In genomic region chr5:104112511-104112910, GRCm38 (mm10) we compare ENCODE assay signal across 12 mouse cellular contexts. TPM values are rescaled to one million over a fixed set of nuclear protein-coding genes. Genes with fewer than 3 reads are reported as not detected.
A peak's percentile ranks its signal among the peaks of the same experiment; 100 is the strongest.
DNase-seq lines count a peak whose midpoint lies in the region; ATAC-seq lines count a peak whose summit lies in the region.
"Had no signal": no experiment of that assay in that cellular context is flagged by ENCODE, and none has a peak within 500 bp of the region (broad histone marks: within the 10 kb centered on the region; RNA-seq: fewer than 3 reads in every experiment).

No protein-coding gene starts in this region.

- peaks cover 47% of the 10 kb centered on the region for H3K4me1 ChIP-seq in kidney, embryonic 14.5 days (ENCODE audit: control insufficient read depth, insufficient read depth, low read length)
- peaks cover 57% of the 10 kb centered on the region for H3K4me1 ChIP-seq in embryonic facial prominence, embryonic 14.5 days (ENCODE audit: control insufficient read depth, insufficient read depth, low read length)
- peaks cover 72% of the 10 kb centered on the region for H3K4me1 ChIP-seq in hindbrain, embryonic 13.5 days (replicated peaks)
- H3K4me1 ChIP-seq in midbrain, embryonic 16.5 days (ENCODE audit: control insufficient read depth, insufficient read depth, low read length), result peaks cover 46% of the 10 kb centered on the region
- H3K4me1 ChIP-seq: liver, embryonic 15.5 days had no signal

- peak overlapping the region; percentile 35 for H3K4me2 ChIP-seq in kidney, embryonic 14.5 days (replicated peaks; ENCODE audit: low read depth, low read length)
- peak overlapping the region; percentile 48 for H3K4me2 ChIP-seq in embryonic facial prominence, embryonic 14.5 days (ENCODE audit: low read depth, low read length)
- H3K4me2 ChIP-seq in hindbrain, embryonic 13.5 days, result peak overlapping the region; percentile 49
- H3K4me2 ChIP-seq in midbrain, embryonic 16.5 days (ENCODE audit: low read length), result peak overlapping the region; percentile 31; the same call in 1 of the 2 replicates
- H3K4me2 ChIP-seq: liver, embryonic 15.5 days had no signal

- H3K9me3 ChIP-seq in kidney, embryonic 14.5 days (ENCODE audit: control insufficient read depth, low read length), result no peaks in the 10 kb centered on the region
- no peaks in the 10 kb centered on the region for H3K9me3 ChIP-seq in embryonic facial prominence, embryonic 14.5 days (ENCODE audit: control insufficient read depth, low read length)
- no peaks in the 10 kb centered on the region for H3K9me3 ChIP-seq in hindbrain, embryonic 13.5 days
- no peaks in the 10 kb centered on the region for H3K9me3 ChIP-seq in midbrain, embryonic 16.5 days (replicated peaks; ENCODE audit: control insufficient read depth, low read length, poor library complexity, severe bottlenecking)
- H3K9me3 ChIP-seq: liver, embryonic 15.5 days had no signal

- peak overlapping the region; percentile 23 for H3K4me3 ChIP-seq in kidney, embryonic 14.5 days (ENCODE audit: low read length)
- peak overlapping the region; percentile 28 for H3K4me3 ChIP-seq in embryonic facial prominence, embryonic 14.5 days (ENCODE audit: low read depth, low read length)
- H3K4me3 ChIP-seq in hindbrain, embryonic 13.5 days, result peak overlapping the region; percentile 30
- peak overlapping the region; percentile 8 for H3K4me3 ChIP-seq in midbrain, embryonic 16.5 days (ENCODE audit: low read depth, low read length)
- H3K4me3 ChIP-seq: liver, embryonic 15.5 days had no signal

- peak overlapping the region; percentile 68; the same call in 1 of the 2 replicates for H3K27ac ChIP-seq in kidney, embryonic 14.5 days (ENCODE audit: low read depth, low read length)
- peak overlapping the region; percentile 78 for H3K27ac ChIP-seq in embryonic facial prominence, embryonic 14.5 days (replicated peaks; ENCODE audit: low read depth, low read length)
- H3K27ac ChIP-seq in hindbrain, embryonic 13.5 days, result peak overlapping the region; percentile 85
- H3K27ac ChIP-seq in midbrain, embryonic 16.5 days (ENCODE audit: low read length), result peak overlapping the region; percentile 69; the same call in 1 of the 2 replicates
- H3K27ac ChIP-seq: liver, embryonic 15.5 days had no signal

- no peak for DNase-seq in kidney, postnatal 14 days
- no peak for DNase-seq in embryonic facial prominence, embryonic 14.5 days (ENCODE audit: low spot score)
- DNase-seq in frontal cortex, postnatal 25 days (ENCODE audit: low spot score in 2 of 2), result no peak
- no peak for DNase-seq in B cell, adult 2 months
- DNase-seq: right cerebral cortex, postnatal 4 days had no signal

- peak overlapping the region; percentile 44; the same call in 1 of the 2 replicates for H3K9ac ChIP-seq in kidney, embryonic 14.5 days (ENCODE audit: low read depth, low read length)
- peak overlapping the region; percentile 51 for H3K9ac ChIP-seq in embryonic facial prominence, embryonic 14.5 days (ENCODE audit: low read depth, low read length)
- H3K9ac ChIP-seq in hindbrain, embryonic 13.5 days, result peak overlapping the region; percentile 63
- peak overlapping the region; percentile 8; the same call in 1 of the 2 replicates for H3K9ac ChIP-seq in midbrain, embryonic 16.5 days (ENCODE audit: low read depth, low read length)
- H3K9ac ChIP-seq: liver, embryonic 15.5 days had no signal

- WGBS in kidney, embryonic 14.5 days, result 16% methylated on average over 5 of the region's 5 CpGs
- 18% methylated on average over 5 of the region's 5 CpGs for WGBS in embryonic facial prominence, embryonic 14.5 days
- 10% methylated on average over 5 of the region's 5 CpGs for WGBS in hindbrain, embryonic 13.5 days
- WGBS in midbrain, embryonic 16.5 days, result 36% methylated on average over 5 of the region's 5 CpGs

- no peaks in the 10 kb centered on the region for H3K36me3 ChIP-seq in kidney, embryonic 14.5 days (ENCODE audit: control insufficient read depth, insufficient read depth, low read length)
- no peaks in the 10 kb centered on the region for H3K36me3 ChIP-seq in embryonic facial prominence, embryonic 14.5 days (ENCODE audit: control insufficient read depth, insufficient read depth, low read length)
- H3K36me3 ChIP-seq in hindbrain, embryonic 13.5 days, result no peaks in the 10 kb centered on the region
- H3K36me3 ChIP-seq in midbrain, embryonic 16.5 days (ENCODE audit: control insufficient read depth, insufficient read depth, low read length), result no peaks in the 10 kb centered on the region
- H3K36me3 ChIP-seq: liver, embryonic 15.5 days had no signal

- no peaks in the 10 kb centered on the region for H3K27me3 ChIP-seq in kidney, embryonic 14.5 days (ENCODE audit: control insufficient read depth, insufficient read depth, low read length)
- no peaks in the 10 kb centered on the region for H3K27me3 ChIP-seq in embryonic facial prominence, embryonic 14.5 days (replicated peaks; ENCODE audit: control insufficient read depth, insufficient read depth, low read length)
- no peaks in the 10 kb centered on the region for H3K27me3 ChIP-seq in hindbrain, embryonic 13.5 days
- no peaks in the 10 kb centered on the region for H3K27me3 ChIP-seq in midbrain, embryonic 16.5 days (ENCODE audit: control insufficient read depth, insufficient read depth, low read depth, low read length)
- H3K27me3 ChIP-seq: liver, embryonic 15.5 days had no signal

- no peak for ATAC-seq in kidney, embryonic 14.5 days (ENCODE audit: low FRiP score, low TSS enrichment)
- ATAC-seq in embryonic facial prominence, embryonic 14.5 days (ENCODE audit: low read depth), result no peak
- no peak for ATAC-seq in hindbrain, embryonic 13.5 days (ENCODE audit: low FRiP score)
- ATAC-seq in midbrain, embryonic 16.5 days, result no peak
- ATAC-seq in granulocyte monocyte progenitor cell, adult 5-6 weeks (replicated peaks; ENCODE audit: poor library complexity, severe bottlenecking), result no peak

RNA-seq across cellular contexts. Expression of gene Sparcl1, which starts 1.0 kb away (rescaled TPM):
- polyA plus RNA-seq in kidney, embryonic 14.5 days (2014; fragmentation: Nextera tagmentation; extraction: Ambion mirVana), result 33.5 and 36.1 TPM in 2 replicates
- 108 and 117 TPM in 2 replicates for polyA plus RNA-seq in embryonic facial prominence, embryonic 14.5 days (2014; fragmentation: Nextera tagmentation; extraction: Ambion mirVana)
- 150 and 151 TPM in 2 replicates for polyA plus RNA-seq in hindbrain, embryonic 13.5 days (2015; fragmentation: Nextera tagmentation; extraction: Ambion mirVana)
- polyA plus RNA-seq in midbrain, embryonic 16.5 days (2015; fragmentation: Nextera tagmentation; extraction: Ambion mirVana), result 163 and 240 TPM in 2 replicates
- not detected in 2 replicates for total RNA-seq in granulocyte monocyte progenitor cell, adult 5-6 weeks (2014; fragmentation: Nextera tagmentation)
- not detected in 2 replicates for total RNA-seq in granulocyte monocyte progenitor cell, adult 5-6 weeks (2017)

RNA-seq across cellular contexts. Expression of gene Gm17660, which starts 35.1 kb away (rescaled TPM):
- polyA plus RNA-seq in kidney, embryonic 14.5 days (2014; fragmentation: Nextera tagmentation; extraction: Ambion mirVana), result not detected in 2 replicates
- 0.47 TPM in 1 of 2 replicates, not detected in the other for polyA plus RNA-seq in embryonic facial prominence, embryonic 14.5 days (2014; fragmentation: Nextera tagmentation; extraction: Ambion mirVana)
- not detected in 2 replicates for polyA plus RNA-seq in hindbrain, embryonic 13.5 days (2015; fragmentation: Nextera tagmentation; extraction: Ambion mirVana)
- 0.80 TPM in 1 of 2 replicates, not detected in the other for polyA plus RNA-seq in midbrain, embryonic 16.5 days (2015; fragmentation: Nextera tagmentation; extraction: Ambion mirVana)
- not detected in 2 replicates for total RNA-seq in granulocyte monocyte progenitor cell, adult 5-6 weeks (2014; fragmentation: Nextera tagmentation)
- not detected in 2 replicates for total RNA-seq in granulocyte monocyte progenitor cell, adult 5-6 weeks (2017)
- total RNA-seq: gastrocnemius, postnatal 25 days had no signal
- polyA plus RNA-seq: brain, embryonic 14.5 days; liver, embryonic 15.5 days had no signal

RNA-seq across cellular contexts. Expression of gene Dspp, which starts 58.0 kb away (rescaled TPM):
- polyA plus RNA-seq in kidney, embryonic 14.5 days (2014; fragmentation: Nextera tagmentation; extraction: Ambion mirVana), result not detected in 2 replicates
- not detected in 2 replicates for polyA plus RNA-seq in embryonic facial prominence, embryonic 14.5 days (2014; fragmentation: Nextera tagmentation; extraction: Ambion mirVana)
- not detected in 2 replicates for polyA plus RNA-seq in hindbrain, embryonic 13.5 days (2015; fragmentation: Nextera tagmentation; extraction: Ambion mirVana)
- polyA plus RNA-seq in midbrain, embryonic 16.5 days (2015; fragmentation: Nextera tagmentation; extraction: Ambion mirVana), result not detected in 2 replicates
- total RNA-seq in granulocyte monocyte progenitor cell, adult 5-6 weeks (2014; fragmentation: Nextera tagmentation), result not detected in 2 replicates
- not detected in 2 replicates for total RNA-seq in granulocyte monocyte progenitor cell, adult 5-6 weeks (2017)
- total RNA-seq: gastrocnemius, postnatal 25 days had no signal
- polyA plus RNA-seq: brain, embryonic 14.5 days; liver, embryonic 15.5 days had no signal

Comparison
In these comparisons a context has a peak if more than half of its experiments do, and no peak if none do; other contexts are left out.
1. H3K9ac ChIP-seq: peak in every context shown above with its lines; median percentile 63 in hindbrain, embryonic 13.5 days; 51 in embryonic facial prominence, embryonic 14.5 days; 44 in kidney, embryonic 14.5 days; 8 in midbrain, embryonic 16.5 days.